Mouse (Mus musculus): ENCODE measurements around the gene Olfr1484. TPM values are rescaled to one million over a fixed set of nuclear protein-coding genes. Genes with fewer than 3 reads are reported as not detected.
"Not testable (repeated sequence)": the region's sequence is repeated elsewhere in the genome, so short reads cannot be mapped to it uniquely, and the experiment has no call there.

The Olfr1484 gene
- polyA plus RNA-seq (2015; fragmentation: Nextera tagmentation; extraction: Ambion mirVana) = not detected in 2 replicates

DNA sequence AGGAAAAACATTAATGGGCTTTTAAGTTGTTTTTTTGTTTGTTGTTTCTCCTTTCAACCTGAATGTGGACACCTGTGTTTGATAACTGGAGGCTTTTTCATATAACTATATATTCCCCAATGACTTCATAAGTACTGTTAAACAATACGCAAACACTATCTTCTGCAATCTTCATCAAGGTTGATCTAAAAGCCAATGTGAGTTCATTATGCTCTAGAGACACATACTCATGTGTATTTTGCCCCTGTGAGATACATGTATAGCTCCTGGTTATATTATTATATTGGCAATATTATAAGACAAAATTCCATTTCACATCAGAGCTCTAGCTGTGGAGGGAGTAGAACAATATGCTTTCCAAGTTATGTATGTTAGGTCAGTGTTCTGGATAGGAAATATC is at the start of gene Olfr1484:
Gene Olfr1484 (plus strand): TSS at position 301 of the 400 bp plus-strand sequence.
- WGBS = 86% methylated on average over 1 of the region's 1 CpGs
- Histone ChIP-seq H3K4me1 (replicated peaks) (no peaks in the 10 kb centered on the region), H3K9ac (no peak within 1 kb of the TSS), H3K27me3 (no peaks in the 10 kb centered on the region), H3K4me2 (no peak within 1 kb of the TSS), H3K4me3 (no peak within 1 kb of the TSS), H3K36me3 (no peaks in the 10 kb centered on the region), H3K9me3 (peaks cover 12% of the 10 kb centered on the region), H3K27ac (no peak within 1 kb of the TSS)
- no peak for ATAC-seq (ENCODE audit: low FRiP score)

DNA sequence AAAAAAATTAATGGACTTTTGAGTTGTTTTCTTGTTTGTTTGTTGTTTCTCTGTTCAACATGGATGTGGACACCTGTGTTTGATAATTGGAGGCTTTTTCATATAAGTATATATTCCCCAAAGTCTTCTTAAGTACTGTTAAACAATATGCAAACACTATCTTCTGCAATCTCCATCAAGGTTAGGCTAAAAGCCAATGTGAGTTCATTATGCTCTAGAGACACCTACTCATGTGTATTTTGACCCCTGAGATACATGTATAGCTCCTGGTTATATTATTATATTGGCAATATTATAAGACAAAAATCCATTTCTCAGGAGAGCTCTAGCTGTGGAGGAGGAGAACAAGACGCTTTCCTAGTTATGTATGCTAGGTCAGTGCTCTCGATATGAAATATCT is 33.8 kb downstream of the Olfr1484 start, which contains the start of gene Olfr1487:
Gene Olfr1487 (plus strand): TSS at position 301 of the 400 bp plus-strand sequence.
- not testable (repeated sequence) for H3K27me3 ChIP-seq; H3K36me3 ChIP-seq; H3K27ac ChIP-seq; H3K4me1 ChIP-seq (replicated peaks); ATAC-seq (ENCODE audit: low FRiP score); H3K9ac ChIP-seq; H3K4me3 ChIP-seq; H3K4me2 ChIP-seq
- 92% methylated on average over 2 of the region's 2 CpGs for whole genome bisulfite sequencing
- H3K9me3 ChIP-seq = peaks cover 13% of the 10 kb centered on the region; the same call in 1 of the 2 replicates

GRCm38 (mm10) chr19:13631321-13631720 is 48.0 kb downstream of the Olfr1484 start, which contains the start of gene Olfr1489:
Olfr1489 (plus strand) TSS chr19:13631621.
- WGBS = 88% methylated on average over 1 of the region's 1 CpGs
- Histone ChIP-seq H3K4me3 (no peak within 1 kb of the TSS), H3K4me2 (no peak within 1 kb of the TSS), H3K27me3 (no peaks in the 10 kb centered on the region), H3K27ac (no peak within 1 kb of the TSS), H3K9ac (no peak within 1 kb of the TSS), H3K4me1 (replicated peaks) (no peaks in the 10 kb centered on the region), H3K9me3 (peaks cover 8% of the 10 kb centered on the region; the same call in 1 of the 2 replicates), H3K36me3 (no peaks in the 10 kb centered on the region)
- no peak for ATAC-seq (ENCODE audit: low FRiP score)

Small RNA genes within 50 kb of the gene (microRNA-seq; reads per million reads assigned to microRNA genes)
- gene Gm22323 (not detected), gene Gm23931 (not detected)

Other genes starting within 250 kb of the Olfr1484 start
- not detected in 2 replicates for gene Olfr1466, start 244.6 kb upstream of the Olfr1484 start, polyA plus RNA-seq (2015; fragmentation: Nextera tagmentation; extraction: Ambion mirVana)
- gene Olfr1467, start 221.3 kb upstream of the Olfr1484 start, polyA plus RNA-seq (2015; fragmentation: Nextera tagmentation; extraction: Ambion mirVana) = not detected in 2 replicates
- gene Olfr1469, start 175.7 kb upstream of the Olfr1484 start, polyA plus RNA-seq (2015; fragmentation: Nextera tagmentation; extraction: Ambion mirVana) = not detected in 2 replicates
- gene Olfr1471, start 140.1 kb upstream of the Olfr1484 start, polyA plus RNA-seq (2015; fragmentation: Nextera tagmentation; extraction: Ambion mirVana) = not detected in 2 replicates
- gene Olfr1472, start 127.4 kb upstream of the Olfr1484 start, polyA plus RNA-seq (2015; fragmentation: Nextera tagmentation; extraction: Ambion mirVana) = not detected in 2 replicates
- gene Olfr1474, start 113.9 kb upstream of the Olfr1484 start, polyA plus RNA-seq (2015; fragmentation: Nextera tagmentation; extraction: Ambion mirVana) = not detected in 2 replicates
- not detected in 2 replicates for gene Olfr1475, start 103.3 kb upstream of the Olfr1484 start, polyA plus RNA-seq (2015; fragmentation: Nextera tagmentation; extraction: Ambion mirVana)
- gene Olfr1477, start 83.0 kb upstream of the Olfr1484 start, polyA plus RNA-seq (2015; fragmentation: Nextera tagmentation; extraction: Ambion mirVana) = not detected in 2 replicates
- not detected in 2 replicates for gene Olfr1480, start 55.6 kb upstream of the Olfr1484 start, polyA plus RNA-seq (2015; fragmentation: Nextera tagmentation; extraction: Ambion mirVana)
- not detected in 2 replicates for gene Olfr1487, start 33.9 kb downstream of the Olfr1484 start, polyA plus RNA-seq (2015; fragmentation: Nextera tagmentation; extraction: Ambion mirVana)
- not detected in 2 replicates for gene Olfr1489, start 48.1 kb downstream of the Olfr1484 start, polyA plus RNA-seq (2015; fragmentation: Nextera tagmentation; extraction: Ambion mirVana)
- not detected in 2 replicates for gene Olfr1490, start 67.6 kb downstream of the Olfr1484 start, polyA plus RNA-seq (2015; fragmentation: Nextera tagmentation; extraction: Ambion mirVana)
- gene Olfr1491, start 113.8 kb downstream of the Olfr1484 start, polyA plus RNA-seq (2015; fragmentation: Nextera tagmentation; extraction: Ambion mirVana) = not detected in 2 replicates
- not detected in 2 replicates for gene Olfr1493-ps1, start 139.8 kb downstream of the Olfr1484 start, polyA plus RNA-seq (2015; fragmentation: Nextera tagmentation; extraction: Ambion mirVana)
- gene Olfr1494, start 156.2 kb downstream of the Olfr1484 start, polyA plus RNA-seq (2015; fragmentation: Nextera tagmentation; extraction: Ambion mirVana) = not detected in 2 replicates
- gene Olfr1495, start 181.1 kb downstream of the Olfr1484 start, polyA plus RNA-seq (2015; fragmentation: Nextera tagmentation; extraction: Ambion mirVana) = not detected in 2 replicates
- not detected in 2 replicates for gene Olfr1496, start 194.4 kb downstream of the Olfr1484 start, polyA plus RNA-seq (2015; fragmentation: Nextera tagmentation; extraction: Ambion mirVana)
- gene Olfr1497, start 214.7 kb downstream of the Olfr1484 start, polyA plus RNA-seq (2015; fragmentation: Nextera tagmentation; extraction: Ambion mirVana) = not detected in 2 replicates
- gene Olfr1499, start 235.9 kb downstream of the Olfr1484 start, polyA plus RNA-seq (2015; fragmentation: Nextera tagmentation; extraction: Ambion mirVana) = not detected in 2 replicates
- gene Olfr1500, start 247.0 kb downstream of the Olfr1484 start, polyA plus RNA-seq (2015; fragmentation: Nextera tagmentation; extraction: Ambion mirVana) = not detected in 2 replicates

Measured in hindbrain, embryonic 13.5 days (tissue).